Mouse (Mus musculus) layer of hippocampus, postnatal 36 days (tissue): Measurements from ENCODE around the gene Pik3r2. TPM values are rescaled to one million over a fixed set of nuclear protein-coding genes. Genes with fewer than 3 reads are reported as not detected.
A peak's percentile ranks its signal among the peaks of the same experiment; 100 is the strongest.
"Not testable (repeated sequence)": the region's sequence is repeated elsewhere in the genome, so short reads cannot be mapped to it uniquely, and the experiment has no call there.

Experiments
- DNase-seq, 2 experiments: peaks; one replicate each; pipeline ENCODE4 v3.0.0; 2022
- total RNA-seq, 2 experiments: library from RNA; stranded (reverse); gene quantifications; 2 replicates each; pipeline ENCODE4 v1.2.3; 2021

Pik3r2 gene
- 100 to 1,000 TPM; 153 to 158 TPM for total RNA-seq

DNA sequence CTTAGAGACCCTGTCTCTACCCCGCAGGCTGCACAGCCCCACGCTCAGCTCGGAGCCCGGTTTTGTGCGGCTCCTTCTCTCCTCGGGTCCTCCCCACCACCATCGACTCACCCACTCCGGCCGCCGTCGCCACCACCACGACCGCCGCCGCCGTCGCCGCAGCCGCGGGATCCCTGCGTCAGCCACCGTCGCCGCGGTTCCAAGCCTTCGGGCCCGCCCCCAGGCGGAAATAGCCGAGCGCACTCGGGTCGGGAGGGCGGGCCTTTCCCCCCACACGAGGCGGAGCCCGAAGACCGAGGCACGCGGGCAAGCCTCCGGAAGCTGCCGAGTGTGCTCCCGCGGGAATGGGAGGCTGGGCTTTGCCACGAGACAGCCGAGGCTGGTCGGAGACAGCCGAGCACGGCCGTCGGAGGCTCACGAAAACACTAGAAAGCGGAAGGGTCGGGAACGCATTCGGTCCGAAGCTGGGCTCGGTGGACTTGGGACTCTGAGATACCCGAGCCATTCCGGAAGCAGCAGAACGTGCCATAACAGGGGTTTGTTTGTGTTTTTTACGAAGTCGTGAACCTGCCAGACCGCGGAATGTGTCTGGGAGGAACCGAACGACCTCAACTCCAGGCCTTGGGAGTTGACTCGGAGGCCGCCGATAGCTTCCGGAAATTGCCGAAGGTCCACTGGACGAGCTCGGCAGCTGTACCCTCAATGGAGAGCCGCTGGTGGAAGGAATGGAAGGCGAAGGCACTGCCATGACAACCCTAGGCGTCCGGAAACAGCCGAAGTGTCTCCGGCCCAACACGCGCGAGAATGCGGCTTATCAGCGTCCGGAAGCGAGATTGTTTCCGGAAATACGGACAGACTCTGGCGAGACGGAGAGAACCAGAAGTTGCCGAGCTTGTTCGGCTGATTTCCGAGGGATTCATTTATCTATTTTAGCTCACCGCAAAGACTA, at the start of gene Pik3r2:
Pik3r2 (minus strand) TSS at position 218 of the 949 bp plus-strand sequence.
- peak; percentile 98 for DNase-seq

GRCm38 (mm10) chr8:70825816-70826215, 49.3 kb upstream of the Pik3r2 start:
- no peak for DNase-seq

DNA sequence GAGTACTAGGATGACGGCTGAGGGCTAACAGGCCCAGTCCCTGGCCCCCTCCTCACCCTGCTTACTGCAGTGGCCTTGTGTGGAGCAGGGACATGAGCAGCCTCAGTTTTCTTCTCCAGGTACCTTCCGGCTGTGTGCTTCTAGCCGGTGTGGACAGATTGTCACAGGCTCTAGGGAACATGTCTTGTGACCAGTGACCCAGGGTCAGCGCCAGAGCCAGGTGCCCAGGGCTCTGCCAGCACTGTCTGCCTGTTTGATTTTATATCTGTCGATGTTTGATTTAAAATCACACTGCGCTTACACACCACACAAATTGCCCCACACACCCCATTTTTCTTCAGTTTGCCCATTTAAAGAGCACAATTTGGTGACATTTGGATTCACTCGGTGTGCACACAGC, 47.3 kb upstream of the Pik3r2 start:
- DNase-seq, result no peak

DNA sequence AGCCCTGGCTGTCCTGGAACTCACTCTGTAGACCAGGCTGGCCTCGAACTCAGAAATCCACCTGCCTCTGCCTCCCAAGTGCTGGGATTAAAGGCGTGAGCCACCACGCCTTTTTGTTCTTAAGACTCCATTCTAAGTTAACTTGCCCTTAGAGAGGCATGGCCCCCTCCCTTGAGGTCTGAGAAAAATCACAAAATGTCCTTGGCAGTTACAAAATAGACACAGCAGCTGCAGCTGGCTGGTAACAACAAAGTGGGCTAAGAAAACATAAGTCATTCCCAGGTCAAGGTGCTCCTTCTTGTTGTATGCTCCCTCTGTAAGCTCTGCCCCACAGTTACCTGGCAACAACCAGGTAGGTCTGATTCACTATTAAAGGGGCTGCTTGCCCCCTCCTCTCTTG, 46.1 kb upstream of the Pik3r2 start:
- not testable (repeated sequence) for DNase-seq

- no peak for DNase-seq
Observed at GRCm38 (mm10) chr8:70821992-70822391, 45.5 kb upstream of the Pik3r2 start.

DNA sequence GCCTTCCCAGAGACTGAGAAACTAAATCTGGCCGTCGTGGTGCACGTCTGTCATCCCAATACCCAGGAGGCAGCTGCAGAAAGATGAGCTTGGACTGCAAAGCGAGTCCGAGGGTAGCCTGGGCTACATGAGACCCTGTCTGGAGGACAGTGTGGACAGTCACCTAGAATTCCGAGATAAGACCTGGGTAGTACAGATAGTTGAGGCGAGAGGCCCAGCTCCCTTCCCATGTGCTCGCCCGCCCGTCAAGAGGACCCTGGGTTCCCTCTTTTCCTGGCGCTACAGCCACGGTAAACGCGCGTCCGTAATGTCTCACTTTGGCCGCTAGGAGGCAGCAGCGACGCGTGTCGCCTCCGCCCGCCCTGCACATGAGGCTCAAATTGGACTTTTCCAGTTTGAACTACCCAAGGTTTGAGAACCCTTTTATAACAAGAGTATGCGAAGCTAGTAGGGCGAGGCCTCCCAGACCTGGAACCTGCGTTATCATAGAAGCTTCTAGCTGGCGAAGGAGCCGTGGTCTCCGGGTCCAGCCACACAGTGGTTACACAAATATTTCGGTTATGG, 45.0 kb upstream of the Pik3r2 start:
- no peak for DNase-seq

DNA sequence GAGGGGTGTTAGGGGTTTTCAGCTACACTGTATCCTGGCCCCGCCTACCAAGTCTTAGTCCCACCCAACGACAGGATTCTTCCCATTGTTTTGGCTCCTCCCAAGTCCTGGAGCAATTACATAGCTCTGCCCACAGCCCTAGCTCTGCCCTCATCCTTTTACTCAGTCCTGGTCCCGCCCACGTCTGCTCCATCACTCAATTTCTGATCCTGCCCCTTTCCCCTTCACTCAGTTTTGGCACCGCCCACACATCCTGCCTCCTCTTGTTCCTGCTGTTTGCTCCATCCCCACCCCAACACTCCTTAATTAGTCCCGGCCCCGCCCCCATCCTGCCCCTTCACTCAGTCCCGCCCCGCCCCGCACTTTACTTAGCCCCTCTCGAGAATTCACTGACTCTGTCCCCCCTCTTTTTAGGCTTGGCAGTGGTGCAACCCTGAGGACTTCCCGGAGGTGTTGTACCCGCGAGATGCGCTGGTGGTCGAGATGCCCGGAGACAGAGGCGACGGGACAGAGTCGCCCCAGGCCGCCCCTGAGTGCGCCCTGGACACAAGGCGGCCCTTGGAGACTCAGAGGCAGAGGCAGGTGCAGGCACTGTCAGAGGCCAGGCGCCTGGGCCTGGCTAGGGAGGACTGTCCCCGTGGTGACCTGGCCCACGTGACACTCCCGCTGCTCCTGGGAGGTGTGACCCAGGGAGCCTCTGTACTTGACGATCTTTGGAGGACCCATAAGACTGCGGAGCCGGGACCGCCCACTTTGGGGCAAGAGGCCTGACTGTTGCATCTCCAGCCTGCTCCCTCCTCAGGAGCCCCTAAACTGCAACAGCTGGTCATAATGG, 43.8 kb upstream of the Pik3r2 start:
- DNase-seq, result no peak

- peak in 1 of 2 experiments; percentile 32 for DNase-seq
Observed at GRCm38 (mm10) chr8:70816679-70817078, 40.2 kb upstream of the Pik3r2 start.

DNA sequence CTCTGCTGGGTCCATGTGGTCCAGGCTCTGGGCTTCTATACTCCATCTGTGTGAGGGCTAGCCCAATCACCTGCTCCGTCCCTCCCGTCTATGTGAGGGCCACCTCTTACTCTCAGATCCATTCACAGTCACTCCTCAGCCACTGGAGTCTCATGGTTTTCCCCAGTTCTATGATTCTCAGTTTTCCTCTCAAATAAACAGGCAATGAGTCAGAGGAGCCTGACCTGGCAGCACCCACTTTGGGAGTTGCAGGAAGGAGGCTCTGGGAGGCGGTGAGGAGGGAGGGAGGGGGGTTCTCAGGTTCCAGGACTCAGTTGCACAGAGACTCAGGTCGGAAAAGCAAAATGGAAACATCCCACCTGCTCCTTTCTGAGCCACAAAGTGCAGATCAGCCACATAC, 36.4 kb upstream of the Pik3r2 start:
- no peak for DNase-seq

- DNase-seq, result no peak
Observed at GRCm38 (mm10) chr8:70812055-70812454, 35.5 kb upstream of the Pik3r2 start.

GRCm38 (mm10) chr8:70810962-70811680, 34.6 kb upstream of the Pik3r2 start:
- no peak for DNase-seq

- DNase-seq, result no peak
Observed at GRCm38 (mm10) chr8:70808955-70809701, 32.6 kb upstream of the Pik3r2 start.

DNA sequence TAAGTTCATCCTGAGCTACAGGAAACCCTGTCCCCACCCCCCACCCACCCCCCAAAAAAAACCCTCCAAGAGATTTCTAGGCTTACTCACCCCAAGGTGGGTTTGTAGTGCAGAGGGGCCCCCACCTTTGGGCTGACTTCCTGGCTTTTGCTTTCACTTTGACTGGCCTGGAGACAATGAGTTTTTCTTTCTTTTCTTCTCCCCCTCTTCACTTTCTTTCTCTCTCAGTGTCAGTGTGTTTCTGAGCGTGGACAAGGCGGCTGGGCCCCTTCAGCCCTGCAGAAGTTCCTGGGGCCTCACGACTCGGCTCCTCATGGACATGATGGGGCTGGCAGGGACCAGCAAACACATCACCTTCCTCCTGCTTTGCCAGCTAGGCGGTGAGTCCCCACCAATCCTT, 31.7 kb upstream of the Pik3r2 start, which contains the start of gene Il12rb1:
Il12rb1 (plus strand) TSS at position 211 of the 400 bp plus-strand sequence.
- no peak for DNase-seq

GRCm38 (mm10) chr8:70807304-70807703, 30.8 kb upstream of the Pik3r2 start:
- no peak for DNase-seq

DNA sequence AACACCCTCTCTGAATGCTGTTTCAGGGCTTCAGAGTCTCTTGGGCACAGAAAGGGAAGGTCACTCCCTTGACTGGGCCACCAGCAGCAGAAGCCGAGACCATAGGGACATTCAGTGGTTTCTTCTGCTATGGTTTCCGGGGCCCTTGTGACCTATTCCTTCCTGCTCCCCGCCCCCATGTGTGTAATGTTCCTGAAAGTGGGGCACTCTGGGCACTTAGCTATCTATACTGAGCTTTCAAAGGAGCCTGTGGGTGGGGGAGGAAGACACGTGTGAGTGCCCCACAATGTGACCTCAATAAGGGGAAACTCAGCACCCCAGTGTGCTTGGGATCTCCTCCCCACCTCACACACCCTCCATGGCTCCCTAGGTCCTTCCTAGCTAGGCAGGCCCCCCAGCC, 30.0 kb upstream of the Pik3r2 start:
- no peak for DNase-seq

DNA sequence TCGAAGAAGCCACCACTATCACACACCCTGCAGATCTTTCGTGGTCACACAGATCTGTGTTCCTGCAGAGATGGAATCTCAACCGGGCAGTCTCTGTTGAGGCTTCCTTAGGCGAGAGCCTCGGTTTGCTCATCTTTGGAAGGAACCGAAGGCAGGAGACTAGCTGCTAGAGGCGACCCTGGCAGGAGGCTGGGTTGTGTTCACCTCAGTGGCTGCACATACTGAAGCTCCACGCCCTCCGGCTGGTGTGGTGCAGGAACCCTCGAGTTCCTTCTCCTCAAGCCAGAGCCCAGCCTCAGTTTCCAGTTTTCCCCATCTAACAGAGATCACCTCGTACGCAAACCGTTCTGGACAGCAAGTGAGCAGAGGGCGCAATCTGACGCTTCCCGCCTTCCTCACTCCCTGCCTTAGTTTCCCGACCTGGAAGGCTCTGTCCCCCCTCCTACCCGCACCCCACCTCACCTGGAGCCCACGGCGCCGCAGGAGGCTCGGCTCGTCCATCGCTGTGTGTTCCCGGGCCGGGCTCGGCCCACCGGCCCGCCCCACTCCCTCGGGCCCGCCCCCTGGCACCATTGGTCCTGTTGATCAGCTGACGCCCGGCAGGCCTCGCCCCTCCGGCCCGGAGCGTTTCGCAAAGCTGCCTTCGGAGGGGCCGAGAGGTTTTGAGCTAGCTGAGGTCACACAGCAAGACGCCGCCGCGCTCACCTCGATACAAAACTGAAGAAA, 28.1 kb upstream of the Pik3r2 start, which contains the start of gene Mast3:
Mast3 (minus strand) TSS at position 574 of the 726 bp plus-strand sequence.
- DNase-seq, result peak; percentile 82 to 85

- DNase-seq, result peak in 1 of 2 experiments; percentile 71
Observed at GRCm38 (mm10) chr8:70803761-70804480, 27.4 kb upstream of the Pik3r2 start.

DNA sequence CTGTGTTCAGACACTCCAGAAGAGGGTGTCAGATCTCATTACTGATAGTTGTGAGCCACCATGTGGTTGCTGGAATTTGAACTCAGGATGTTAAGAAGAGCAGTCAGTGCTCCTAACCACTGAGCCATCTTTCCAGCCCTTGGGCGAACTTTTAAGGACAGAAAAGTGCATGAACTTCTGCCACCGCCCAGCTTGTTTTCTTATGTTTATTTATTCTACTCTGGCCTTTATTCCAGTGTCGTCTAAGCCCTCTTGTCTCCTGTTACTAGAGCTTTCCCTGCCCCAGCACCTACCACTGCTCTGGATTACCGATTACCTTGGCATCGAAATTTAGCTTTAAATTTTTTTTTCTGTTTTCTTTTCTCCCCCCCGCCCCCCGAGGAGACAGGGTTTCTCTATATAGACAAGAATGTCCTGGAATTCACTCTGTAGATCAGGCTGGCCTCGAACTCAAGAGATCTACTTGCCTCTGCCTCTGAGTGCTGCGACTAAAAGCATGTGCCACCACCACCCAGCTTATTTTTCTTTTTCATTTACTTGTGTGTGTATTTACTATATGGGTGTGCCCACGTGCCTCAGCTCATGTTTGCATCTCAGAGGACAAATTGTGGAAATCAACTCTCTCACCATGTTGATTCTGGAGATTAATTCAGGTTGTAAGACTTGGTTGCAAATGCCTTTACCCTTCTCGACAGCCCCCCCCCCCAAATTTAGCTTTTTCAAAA, 26.4 kb upstream of the Pik3r2 start:
- no peak for DNase-seq

- no peak for DNase-seq
Observed at GRCm38 (mm10) chr8:70801830-70802229, 25.3 kb upstream of the Pik3r2 start.
